Mouse (Mus musculus) midbrain, embryonic 13.5 days (tissue): ENCODE data around the gene Tnnt1. TPM values are rescaled to one million over a fixed set of nuclear protein-coding genes. Genes with fewer than 3 reads are reported as not detected.

Experiments used
- ATAC-seq: fragments of 200-750 bp; cut with Nextera tagmentation; 2 replicates; pipeline ENCODE4 v1.8.0; 2017; ENCODE audit warnings: mild to moderate bottlenecking, moderate TSS enrichment, moderate library complexity
- H3K27ac ChIP-seq: fragments of 300-500 bp; sonication (generic); 2 replicates; pipeline ENCODE4 v1.5.1; 2015; ENCODE audit warnings: inconsistent platforms, mild to moderate bottlenecking, moderate library complexity
- H3K27me3 ChIP-seq: fragments of 300-500 bp; sonication (generic); 2 replicates; pipeline ENCODE4 v1.6.1; 2015; ENCODE audit warnings: mild to moderate bottlenecking, inconsistent platforms
- H3K36me3 ChIP-seq: fragments of 300-500 bp; sonication (generic); 2 replicates; pipeline ENCODE4 v1.6.1; 2015; ENCODE audit warnings: mild to moderate bottlenecking, inconsistent platforms
- H3K4me1 ChIP-seq: fragments of 300-500 bp; sonication (generic); replicated peaks from 2 replicates; pipeline ENCODE4 v1.6.1; 2015; ENCODE audit warnings: inconsistent platforms
- H3K4me2 ChIP-seq: fragments of 300-500 bp; sonication (generic); replicated peaks from 2 replicates; pipeline ENCODE4 v1.6.1; 2015; ENCODE audit warnings: moderate library complexity, mild to moderate bottlenecking, inconsistent platforms
- H3K4me3 ChIP-seq: fragments of 300-500 bp; sonication (generic); replicated peaks from 2 replicates; pipeline ENCODE4 v1.5.1; 2015; ENCODE audit warnings: mild to moderate bottlenecking, inconsistent platforms
- H3K9ac ChIP-seq: fragments of 300-500 bp; sonication (generic); replicated peaks from 2 replicates; pipeline ENCODE4 v1.6.1; 2015; ENCODE audit warnings: mild to moderate bottlenecking, inconsistent platforms
- H3K9me3 ChIP-seq: fragments of 300-500 bp; sonication (generic); 2 replicates; pipeline ENCODE4 v1.6.1; 2016; ENCODE audit warnings: mild to moderate bottlenecking, inconsistent platforms
- WGBS: fragments of 180-500 bp; shearing (Covaris S2); methylation state at CpG from one replicate; pipeline ENCODE4 v1.1.7; 2015; 5-methylcytosine and 5-hydroxymethylcytosine counted together
- polyA plus RNA-seq: library from polyadenylated mRNA; unstranded; fragments of >200 nt; fragmentation: Nextera tagmentation; extraction: Ambion mirVana; gene quantifications from 2 replicates; pipeline ENCODE4 v1.2.1, GENCODE M21; 2015

The Tnnt1 gene
- polyA plus RNA-seq, 1 experiment from 2014 or later = 6.3 TPM

DNA sequence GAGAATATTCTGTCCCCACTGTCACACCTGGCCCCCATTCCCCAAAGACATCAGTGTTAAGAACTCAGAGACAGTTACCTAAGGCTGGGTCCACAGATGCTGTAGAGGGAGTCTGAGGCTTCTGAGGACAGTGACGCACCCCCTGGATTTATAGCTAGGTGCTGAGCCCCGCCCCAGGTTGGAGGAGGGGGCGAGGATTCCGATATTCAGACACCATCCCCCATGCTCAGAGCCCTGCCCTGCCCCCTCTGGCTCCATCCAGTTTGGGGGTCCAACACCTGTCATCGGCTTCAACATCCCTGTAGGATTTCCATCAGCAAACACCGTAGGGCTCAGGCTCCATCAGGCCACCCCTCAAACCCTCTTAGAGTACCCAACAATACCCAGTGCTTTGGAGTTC lies 329 bp downstream of the Tnnt1 start:
- 66% methylated on average over 6 of the region's 6 CpGs for WGBS

GRCm38 (mm10) chr7:4513829-4514712 lies 2.1 kb downstream of the Tnnt1 start:
- H3K4me3 ChIP-seq = no peak overlapping the region
- peak overlapping the region; percentile 35; the same call in 1 of the 2 replicates for H3K27ac ChIP-seq
- 0 out of 2 replicates have a peak overlapping the region, but pooled peaks have one; percentile 19 for H3K9ac ChIP-seq
- peak; percentile 24; the same call in 1 of the 2 replicates for ATAC-seq
- peaks cover 31% of the 10 kb centered on the region for H3K4me1 ChIP-seq
- H3K9me3 ChIP-seq = no peaks in the 10 kb centered on the region
- no peak overlapping the region for H3K4me2 ChIP-seq
- no peaks in the 10 kb centered on the region for H3K36me3 ChIP-seq
- no peaks in the 10 kb centered on the region for H3K27me3 ChIP-seq
- 54% methylated on average over 6 of the region's 6 CpGs for WGBS

More for the DNA sequence above, 329 bp downstream of the Tnnt1 start:
- H3K9me3 ChIP-seq = no peaks in the 10 kb centered on the region
- H3K9ac ChIP-seq = no peak overlapping the region
- no peak for ATAC-seq
- peaks cover 11% of the 10 kb centered on the region for H3K27me3 ChIP-seq
- no peak overlapping the region for H3K4me2 ChIP-seq
- peaks cover 24% of the 10 kb centered on the region for H3K4me1 ChIP-seq
- no peaks in the 10 kb centered on the region for H3K36me3 ChIP-seq
- H3K4me3 ChIP-seq = no peak overlapping the region
- H3K27ac ChIP-seq = no peak overlapping the region

- H3K4me1 ChIP-seq = peaks cover 31% of the 10 kb centered on the region
- H3K9ac ChIP-seq = no peak overlapping the region
- H3K4me3 ChIP-seq = no peak overlapping the region
- no peak for ATAC-seq
- H3K27ac ChIP-seq = no peak overlapping the region
- H3K9me3 ChIP-seq = no peaks in the 10 kb centered on the region
- H3K36me3 ChIP-seq = no peaks in the 10 kb centered on the region
- 33% methylated on average over 13 of the region's 13 CpGs for WGBS
- 0 out of 2 replicates have a peak, but pooled peaks cover 3% of the 10 kb centered on the region for H3K27me3 ChIP-seq
- no peak overlapping the region for H3K4me2 ChIP-seq
Measured at GRCm38 (mm10) chr7:4513236-4513635, 2.9 kb downstream of the Tnnt1 start.

GRCm38 (mm10) chr7:4511489-4512224 lies 4.5 kb downstream of the Tnnt1 start:
- 0 out of 2 replicates have a peak, but pooled peaks cover 3% of the 10 kb centered on the region for H3K27me3 ChIP-seq
- no peak overlapping the region for H3K9ac ChIP-seq
- no peaks in the 10 kb centered on the region for H3K9me3 ChIP-seq
- H3K36me3 ChIP-seq = no peaks in the 10 kb centered on the region
- 85% methylated on average over 8 of the region's 8 CpGs for WGBS
- no peak overlapping the region for H3K4me2 ChIP-seq
- H3K4me3 ChIP-seq = no peak overlapping the region
- peaks cover 31% of the 10 kb centered on the region for H3K4me1 ChIP-seq
- no peak for ATAC-seq
- H3K27ac ChIP-seq = no peak overlapping the region

DNA sequence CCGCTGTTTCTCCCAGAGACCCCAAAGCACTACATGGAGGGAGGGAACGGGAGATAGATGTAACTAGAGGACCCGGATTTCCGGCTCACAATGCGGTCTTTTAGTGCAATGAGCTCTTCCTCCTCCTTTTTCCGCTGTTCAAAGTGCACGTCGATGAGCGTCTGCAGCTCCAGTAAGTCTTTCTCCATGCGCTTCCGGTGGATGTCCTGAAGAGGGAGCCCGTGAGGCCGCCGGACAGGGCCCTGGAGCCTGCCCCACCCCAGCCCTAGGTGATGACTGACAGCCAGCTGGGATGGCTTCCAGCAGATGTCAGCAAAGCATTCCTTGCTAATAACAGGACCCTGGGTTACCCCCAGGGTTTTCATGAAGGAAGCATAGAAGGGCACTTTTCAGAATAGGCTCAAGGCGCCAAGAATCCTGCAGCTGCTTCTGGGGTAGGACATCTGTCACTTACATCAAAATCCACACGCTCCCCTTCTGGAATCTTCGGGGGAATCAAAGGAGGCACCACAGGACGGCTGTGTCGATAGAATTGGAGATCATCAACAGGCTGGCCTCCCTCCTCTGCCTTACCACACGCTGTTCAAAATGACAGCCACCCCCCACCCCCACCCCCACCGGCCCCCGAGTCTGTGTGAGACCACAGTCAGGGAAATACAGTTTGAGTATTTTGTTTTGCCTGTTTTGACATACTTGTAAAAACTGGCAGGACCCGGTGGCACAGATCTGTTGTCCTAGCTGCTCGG lies 6.1 kb downstream of the Tnnt1 start:
- Histone ChIP-seq H3K9ac (no peak overlapping the region), H3K4me3 (no peak overlapping the region), H3K27me3 (0 out of 2 replicates have a peak, but pooled peaks cover 3% of the 10 kb centered on the region), H3K4me1 (peaks cover 18% of the 10 kb centered on the region), H3K36me3 (no peaks in the 10 kb centered on the region), H3K27ac (0 out of 2 replicates have a peak overlapping the region, but pooled peaks have one; percentile 39), H3K9me3 (no peaks in the 10 kb centered on the region), H3K4me2 (no peak overlapping the region)
- ATAC-seq = peak; percentile 86
- 16% methylated on average over 24 of the region's 24 CpGs for WGBS

DNA sequence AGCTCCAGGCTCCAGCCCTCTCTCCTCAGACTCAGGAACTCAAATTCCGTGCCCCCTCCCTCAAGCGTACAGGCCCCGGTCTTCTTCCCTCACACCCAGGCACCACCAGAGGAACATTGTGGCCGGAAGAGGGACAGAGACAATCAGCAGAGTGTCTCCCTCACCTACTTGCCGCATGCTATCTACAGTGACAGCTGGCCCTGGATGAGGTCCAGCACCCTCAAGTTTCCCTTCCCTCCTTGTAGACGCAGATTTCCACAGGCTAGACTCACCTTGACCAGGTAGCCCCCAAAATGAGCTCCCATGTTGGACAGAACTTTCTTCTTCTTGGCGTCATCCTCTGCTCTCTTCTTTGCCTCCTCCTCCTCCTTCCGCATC lies 7.5 kb downstream of the Tnnt1 start:
- H3K4me3 ChIP-seq = no peak overlapping the region
- H3K9ac ChIP-seq = no peak overlapping the region
- 0 out of 2 replicates have a peak, but pooled peaks cover 10% of the 10 kb centered on the region for H3K4me1 ChIP-seq
- no peaks in the 10 kb centered on the region for H3K9me3 ChIP-seq
- 0 out of 2 replicates have a peak, but pooled peaks cover 3% of the 10 kb centered on the region for H3K27me3 ChIP-seq
- no peak overlapping the region for H3K4me2 ChIP-seq
- H3K27ac ChIP-seq = no peak overlapping the region
- WGBS = 83% methylated on average over 8 of the region's 8 CpGs
- H3K36me3 ChIP-seq = no peaks in the 10 kb centered on the region
- no peak for ATAC-seq

GRCm38 (mm10) chr7:4508062-4508738 lies 8.0 kb downstream of the Tnnt1 start:
- no peak for ATAC-seq
- H3K9me3 ChIP-seq = no peaks in the 10 kb centered on the region
- 0 out of 2 replicates have a peak, but pooled peaks cover 10% of the 10 kb centered on the region for H3K4me1 ChIP-seq
- H3K4me2 ChIP-seq = no peak overlapping the region
- H3K27me3 ChIP-seq = 0 out of 2 replicates have a peak, but pooled peaks cover 3% of the 10 kb centered on the region
- H3K4me3 ChIP-seq = no peak overlapping the region
- no peaks in the 10 kb centered on the region for H3K36me3 ChIP-seq
- H3K27ac ChIP-seq = no peak overlapping the region
- no peak overlapping the region for H3K9ac ChIP-seq
- 63% methylated on average over 30 of the region's 32 CpGs for WGBS

DNA sequence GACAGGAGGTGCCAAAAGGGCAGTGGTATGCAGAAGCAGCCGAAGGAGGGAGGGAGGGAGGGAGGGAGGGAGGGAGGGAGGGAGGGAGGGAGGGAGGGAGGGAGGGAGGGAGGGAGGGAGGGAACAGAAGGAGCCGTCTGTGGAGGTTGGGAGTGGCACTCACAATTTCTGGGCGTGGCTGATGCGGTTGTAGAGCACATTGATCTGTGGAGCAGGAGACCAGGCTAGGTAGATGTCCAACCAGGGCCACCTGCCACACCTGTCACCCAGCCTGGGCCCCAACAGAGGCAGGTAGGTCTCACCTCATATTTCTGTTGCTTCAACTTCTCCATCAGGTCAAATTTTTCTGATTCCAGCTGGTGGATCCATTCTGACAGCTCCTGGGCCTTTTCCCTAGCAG lies 9.0 kb downstream of the Tnnt1 start:
- Histone ChIP-seq H3K9ac (no peak overlapping the region), H3K27me3 (0 out of 2 replicates have a peak, but pooled peaks cover 3% of the 10 kb centered on the region), H3K4me2 (no peak overlapping the region), H3K36me3 (no peaks in the 10 kb centered on the region), H3K9me3 (no peaks in the 10 kb centered on the region), H3K4me1 (peaks cover 13% of the 10 kb centered on the region; the same call in 1 of the 2 replicates), H3K27ac (no peak overlapping the region), H3K4me3 (no peak overlapping the region)
- 67% methylated on average over 3 of the region's 4 CpGs for whole genome bisulfite sequencing
- no peak for ATAC-seq

DNA sequence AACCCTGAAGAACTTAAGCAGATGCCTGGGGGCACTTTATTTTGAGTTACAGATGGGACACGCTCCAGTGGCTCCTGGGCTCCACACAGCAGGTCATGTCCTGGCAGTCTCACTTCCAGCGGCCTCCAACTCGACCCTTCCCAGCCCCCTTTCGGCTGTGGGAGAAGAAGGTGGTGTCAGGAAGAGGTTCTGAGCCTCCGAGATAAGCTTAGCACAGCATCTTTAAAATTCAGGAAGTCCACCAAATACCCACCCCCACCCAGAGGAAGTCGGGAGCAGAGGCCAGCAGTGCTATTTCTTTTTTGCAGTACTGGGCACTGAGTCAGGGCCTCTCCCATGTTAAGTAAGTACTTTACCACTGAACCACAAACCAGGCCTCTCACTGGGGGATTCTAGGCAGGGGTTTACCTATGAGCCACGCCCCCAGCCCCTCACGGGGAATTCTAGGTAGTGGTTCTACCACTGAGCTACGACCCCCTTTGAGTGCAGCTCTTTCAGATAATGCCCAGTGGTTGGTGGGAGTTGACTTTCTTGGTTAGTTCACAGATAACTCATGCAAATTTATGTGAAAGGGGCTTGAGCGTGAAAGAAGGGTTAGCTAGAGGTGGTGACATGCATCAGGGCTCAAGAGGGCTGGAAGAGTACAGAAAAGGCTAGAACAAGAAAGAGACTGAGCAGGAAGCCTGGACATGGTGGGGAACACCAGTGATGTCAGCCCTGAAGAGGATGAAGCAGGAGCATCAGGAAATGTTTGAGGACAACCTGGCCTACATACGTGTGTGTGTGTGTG lies 11.3 kb downstream of the Tnnt1 start:
- Histone ChIP-seq H3K4me3 (no peak overlapping the region), H3K9me3 (no peaks in the 10 kb centered on the region), H3K9ac (no peak overlapping the region), H3K27ac (no peak overlapping the region), H3K36me3 (no peaks in the 10 kb centered on the region), H3K4me1 (peaks cover 15% of the 10 kb centered on the region), H3K27me3 (0 out of 2 replicates have a peak, but pooled peaks cover 3% of the 10 kb centered on the region), H3K4me2 (no peak overlapping the region)
- WGBS = 62% methylated on average over 11 of the region's 11 CpGs
- ATAC-seq = no peak

DNA sequence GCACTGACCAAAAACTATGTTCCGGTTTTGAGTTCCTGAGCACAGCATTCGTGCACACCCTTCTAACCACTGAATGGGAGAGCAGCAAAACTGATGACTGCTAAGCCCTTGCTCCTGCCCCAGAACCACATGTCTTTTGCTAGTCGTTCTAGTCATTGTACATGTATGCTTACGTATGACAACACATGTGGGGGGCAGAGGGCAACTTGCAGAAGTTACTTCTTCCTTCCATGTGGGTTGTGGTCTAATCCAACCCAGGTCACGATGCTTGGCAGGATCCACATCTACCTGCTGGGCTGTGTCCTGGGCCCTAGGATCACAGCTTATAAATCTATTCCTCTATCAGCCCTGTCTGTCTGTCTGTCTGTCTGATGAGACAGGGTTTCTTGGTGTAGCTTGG lies 12.3 kb downstream of the Tnnt1 start:
- no peaks in the 10 kb centered on the region for H3K9me3 ChIP-seq
- H3K27me3 ChIP-seq = 0 out of 2 replicates have a peak, but pooled peaks cover 3% of the 10 kb centered on the region
- peaks cover 23% of the 10 kb centered on the region for H3K4me1 ChIP-seq
- no peak for ATAC-seq
- H3K27ac ChIP-seq = no peak overlapping the region
- H3K4me2 ChIP-seq = no peak overlapping the region
- 85% methylated on average over 5 of the region's 5 CpGs for WGBS
- H3K36me3 ChIP-seq = 0 out of 2 replicates have a peak, but pooled peaks cover 4% of the 10 kb centered on the region
- no peak overlapping the region for H3K4me3 ChIP-seq
- H3K9ac ChIP-seq = no peak overlapping the region
